Mouse (Mus musculus) lung, adult 2 months (tissue): ENCODE measurements around the gene Nek3.

Source experiments
- CTCF ChIP-seq: fragments of 200-500 bp; IDR thresholded peaks from 2 replicates; pipeline ENCODE4 v1.5.1; 2011; ENCODE audit warnings: mild to moderate bottlenecking, low read length, control low read depth; ENCODE audit not compliant: insufficient read depth
- POLR2A ChIP-seq: fragments of 200-500 bp; IDR thresholded peaks from 2 replicates; pipeline ENCODE4 v1.6.1; 2011; ENCODE audit warnings: low read depth, mild to moderate bottlenecking, control low read depth, low read length, borderline replicate concordance; ENCODE audit errors: extremely low read depth

DNA sequence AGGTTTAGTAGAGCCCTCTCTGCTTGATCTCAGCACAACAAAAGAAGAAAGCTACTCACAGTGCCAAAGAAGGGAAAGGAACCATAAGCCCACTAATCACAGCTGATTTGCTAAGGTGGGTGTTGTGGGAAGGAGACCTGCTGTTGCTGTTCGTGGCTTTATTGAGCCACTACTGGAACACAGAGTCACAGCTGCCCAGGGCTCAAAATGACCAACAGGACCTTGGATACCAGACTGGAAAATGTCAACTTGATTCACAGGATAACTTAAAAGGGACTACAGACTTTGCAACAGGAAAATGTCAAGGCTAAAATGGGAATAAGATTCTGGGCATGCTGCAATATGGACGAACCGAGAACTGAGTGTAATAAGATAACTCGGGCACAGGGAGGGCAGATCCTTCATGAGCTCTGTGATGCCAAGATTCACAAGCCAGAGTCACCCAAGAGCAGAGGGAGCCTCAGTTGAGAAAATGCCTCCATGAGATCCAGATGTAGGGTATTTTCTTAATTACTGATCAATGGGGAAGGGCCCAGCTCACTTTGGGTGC, 24.3 kb downstream of the Nek3 start:
- no peak for TF ChIP-seq POLR2A
- TF ChIP-seq CTCF = no peak
